Mouse (Mus musculus): ENCODE measurements around the gene Slc16a13.

GRCm38 (mm10) chr11:70180496-70180895 lies 40.4 kb downstream of the Slc16a13 start:
- TF ChIP-seq CTCF (IDR thresholded peaks at IDR 0.05; ENCODE audit: borderline replicate concordance, insufficient read depth, low read length) (no peak), POLR2A (IDR thresholded peaks at IDR 0.05; ENCODE audit: low read depth, low read length) (no peak)

Data from embryonic fibroblast, embryonic 13.5 days (primary cell).